Mouse (Mus musculus): ENCODE data around the gene Unc93b1.
A peak's percentile ranks its signal among the peaks of the same experiment; 100 is the strongest.

The Unc93b1 gene

GRCm38 (mm10) chr19:3913692-3914091, 21.3 kb upstream of the Unc93b1 start:
- DNase-seq (ENCODE audit: low spot score), result no peak

- no peak for DNase-seq (ENCODE audit: low spot score)
Measured at GRCm38 (mm10) chr19:3914535-3914934, 20.5 kb upstream of the Unc93b1 start.

GRCm38 (mm10) chr19:3916727-3917126, 18.3 kb upstream of the Unc93b1 start:
- no peak for DNase-seq (ENCODE audit: low spot score)

GRCm38 (mm10) chr19:3919928-3920327, 15.1 kb upstream of the Unc93b1 start:
- DNase-seq (ENCODE audit: low spot score), result no peak

GRCm38 (mm10) chr19:3922661-3923371, 12.2 kb upstream of the Unc93b1 start:
- DNase-seq (ENCODE audit: low spot score), result no peak

- DNase-seq (ENCODE audit: low spot score), result no peak
Measured at GRCm38 (mm10) chr19:3923586-3923985, 11.4 kb upstream of the Unc93b1 start.

- DNase-seq (ENCODE audit: low spot score), result no peak
Measured at GRCm38 (mm10) chr19:3924190-3924589, 10.8 kb upstream of the Unc93b1 start.

- no peak for DNase-seq (ENCODE audit: low spot score)
Measured at GRCm38 (mm10) chr19:3924868-3925267, 10.1 kb upstream of the Unc93b1 start.

- DNase-seq (ENCODE audit: low spot score), result no peak
Measured at GRCm38 (mm10) chr19:3925859-3926258, 9.1 kb upstream of the Unc93b1 start.

GRCm38 (mm10) chr19:3926279-3926678, 8.7 kb upstream of the Unc93b1 start:
- no peak for DNase-seq (ENCODE audit: low spot score)

- no peak for DNase-seq (ENCODE audit: low spot score)
Measured at GRCm38 (mm10) chr19:3926685-3927084, 8.3 kb upstream of the Unc93b1 start.

GRCm38 (mm10) chr19:3927989-3928388, 7.0 kb upstream of the Unc93b1 start:
- DNase-seq (ENCODE audit: low spot score), result no peak

GRCm38 (mm10) chr19:3928779-3929178, 6.2 kb upstream of the Unc93b1 start:
- no peak for DNase-seq (ENCODE audit: low spot score)

- DNase-seq (ENCODE audit: low spot score), result peak; percentile 91
Measured at GRCm38 (mm10) chr19:3929211-3929941, 5.6 kb upstream of the Unc93b1 start, which contains the start of gene Aldh3b1. TSS of gene Aldh3b1 (minus strand) at chr19:3929808.

GRCm38 (mm10) chr19:3930262-3931057, 4.5 kb upstream of the Unc93b1 start:
- DNase-seq (ENCODE audit: low spot score), result no peak

GRCm38 (mm10) chr19:3931716-3932115, 3.3 kb upstream of the Unc93b1 start:
- no peak for DNase-seq (ENCODE audit: low spot score)

GRCm38 (mm10) chr19:3935896-3936850, 1.2 kb downstream of the Unc93b1 start:
- DNase-seq (ENCODE audit: low spot score), result peak; percentile 45

GRCm38 (mm10) chr19:3942315-3942714, 7.3 kb downstream of the Unc93b1 start:
- no peak for DNase-seq (ENCODE audit: low spot score)

GRCm38 (mm10) chr19:3942986-3943735, 8.2 kb downstream of the Unc93b1 start:
- DNase-seq (ENCODE audit: low spot score), result no peak

- no peak for DNase-seq (ENCODE audit: low spot score)
Measured at GRCm38 (mm10) chr19:3945872-3946564, 11.0 kb downstream of the Unc93b1 start.

Data from adipocyte (in vitro differentiated cells).